Mouse (Mus musculus) embryo, embryonic 9.5 days (tissue): ENCODE measurements at regions not wholly inside any gene's neighbourhood (a gene's known extent, or its start where the extent isn't known, plus 50 kb on each side); places are given as distances from the start of the nearest gene placed in this dataset.

ENCODE experiments used
- DNase-seq: peaks from one replicate; pipeline ENCODE4 v3.0.0-alpha.2; 2017; ENCODE audit errors: extremely low spot score

- peak; percentile 32 for DNase-seq
Observed at GRCm38 (mm10) chr15:57644331-57644953, 167.0 kb upstream of the Slc22a22 start.

- DNase-seq, result no peak
Observed at GRCm38 (mm10) chr15:57639115-57639514, 161.7 kb upstream of the Slc22a22 start.

- no peak for DNase-seq
Observed at GRCm38 (mm10) chr15:57633067-57633466, 155.6 kb upstream of the Slc22a22 start.

GRCm38 (mm10) chr15:57632537-57632936 lies 155.1 kb upstream of the Slc22a22 start:
- no peak for DNase-seq

- no peak for DNase-seq
Observed at GRCm38 (mm10) chr15:57618466-57618865, 141.0 kb upstream of the Slc22a22 start.

GRCm38 (mm10) chr15:57616880-57617391 lies 139.5 kb upstream of the Slc22a22 start:
- DNase-seq, result no peak

GRCm38 (mm10) chr15:57610006-57610405 lies 132.6 kb upstream of the Slc22a22 start:
- DNase-seq, result no peak

- no peak for DNase-seq
Observed at GRCm38 (mm10) chr15:57608519-57608918, 131.1 kb upstream of the Slc22a22 start.

GRCm38 (mm10) chr15:57600562-57600961 lies 123.1 kb upstream of the Slc22a22 start:
- peak; percentile 69 for DNase-seq

GRCm38 (mm10) chr15:57593326-57594004 lies 116.0 kb upstream of the Slc22a22 start:
- DNase-seq, result no peak

- no peak for DNase-seq
Observed at GRCm38 (mm10) chr15:57590597-57591219, 113.3 kb upstream of the Slc22a22 start.

GRCm38 (mm10) chr15:57589404-57590377 lies 112.3 kb upstream of the Slc22a22 start:
- DNase-seq, result peak; percentile 68

GRCm38 (mm10) chr15:57585411-57585810 lies 108.0 kb upstream of the Slc22a22 start:
- DNase-seq, result no peak

GRCm38 (mm10) chr15:57584498-57584897 lies 107.1 kb upstream of the Slc22a22 start:
- no peak for DNase-seq

- no peak for DNase-seq
Observed at GRCm38 (mm10) chr15:57581266-57581665, 103.8 kb upstream of the Slc22a22 start.

GRCm38 (mm10) chr15:57578794-57579193 lies 101.4 kb upstream of the Slc22a22 start:
- no peak for DNase-seq

GRCm38 (mm10) chr15:57574080-57574618 lies 96.7 kb upstream of the Slc22a22 start:
- peak; percentile 26 for DNase-seq

- no peak for DNase-seq
Observed at GRCm38 (mm10) chr15:57572460-57572859, 95.0 kb upstream of the Slc22a22 start.

- DNase-seq, result no peak
Observed at GRCm38 (mm10) chr15:57568006-57568630, 90.7 kb upstream of the Slc22a22 start.

GRCm38 (mm10) chr15:57547154-57547553 lies 69.7 kb upstream of the Slc22a22 start:
- no peak for DNase-seq

- no peak for DNase-seq
Observed at GRCm38 (mm10) chr15:57545141-57545540, 67.7 kb upstream of the Slc22a22 start.
